Mouse (Mus musculus) lung, adult 2 months (tissue): ENCODE results near the gene Tceanc. TPM values are rescaled to one million over a fixed set of nuclear protein-coding genes. Genes with fewer than 3 reads are reported as not detected.

Experiments
- DNase-seq: peaks from one replicate; pipeline ENCODE4 v3.0.0; 2022
- H3K4me1 ChIP-seq: fragments of 200-500 bp; 2 replicates; pipeline ENCODE4 v1.6.1; 2011; ENCODE audit warnings: low read length; ENCODE audit not compliant: control insufficient read depth, insufficient read depth
- H3K4me3 ChIP-seq: fragments of 200-500 bp; replicated peaks from 2 replicates; pipeline ENCODE3; 2011; ENCODE audit warnings: low read depth, mild to moderate bottlenecking, control low read depth, low read length; ENCODE audit errors: extremely low read depth
- CTCF ChIP-seq: fragments of 200-500 bp; IDR thresholded peaks from 2 replicates; pipeline ENCODE4 v1.5.1; 2011; ENCODE audit warnings: mild to moderate bottlenecking, low read length, control low read depth; ENCODE audit not compliant: insufficient read depth
- POLR2A ChIP-seq: fragments of 200-500 bp; IDR thresholded peaks from 2 replicates; pipeline ENCODE4 v1.6.1; 2011; ENCODE audit warnings: low read depth, mild to moderate bottlenecking, control low read depth, low read length, borderline replicate concordance; ENCODE audit errors: extremely low read depth
- WGBS: fragments of 180-500 bp; shearing (Covaris S2); methylation state at CpG from one replicate; pipeline ENCODE4 v1.1.7; 2018; 5-methylcytosine and 5-hydroxymethylcytosine counted together
- polyA plus RNA-seq: library from polyadenylated mRNA; depleted of rRNA; stranded (reverse); fragments of >200 nt; gene quantifications from 2 replicates; pipeline ENCODE4 v1.2.3, GENCODE M21; 2012; rRNA removed

Tceanc gene
- polyA plus RNA-seq, 1 experiment = 1.4 TPM

DNA sequence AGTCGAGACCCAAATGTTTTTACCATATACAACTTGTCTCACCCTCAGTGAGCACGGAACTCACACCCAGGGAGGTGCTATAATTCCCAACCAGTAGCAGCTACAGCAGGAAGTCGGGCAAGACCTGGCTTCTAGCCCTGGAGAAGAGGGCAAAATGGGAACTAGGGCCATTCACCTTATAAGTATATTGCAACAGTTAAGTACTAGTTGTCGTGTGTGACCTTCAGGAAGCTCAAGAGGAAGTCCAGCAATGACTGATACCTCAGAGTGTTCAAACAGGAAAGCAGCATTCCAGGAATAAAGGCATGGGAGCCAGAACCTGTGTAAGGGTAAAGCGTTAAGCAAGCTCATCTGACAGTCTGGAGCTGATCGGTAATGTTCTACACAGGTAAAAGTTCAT lies 64.8 kb downstream of the Tceanc start:
- H3K4me3 ChIP-seq = no peak overlapping the region
- 53% methylated on average over 6 of the region's 6 CpGs for WGBS
- TF ChIP-seq POLR2A (no peak), CTCF (no peak)
- no peak for DNase-seq
- no peaks in the 10 kb centered on the region; the same call in 1 of the 2 replicates for H3K4me1 ChIP-seq

Other genes with a start within 250 kb of the Tceanc start
- gene Trappc2, start 78.0 kb downstream of the Tceanc start, polyA plus RNA-seq = 2.4 and 4.3 TPM in 2 replicates
- 1.2 and 1.8 TPM in 2 replicates for gene Ofd1, start 77.9 kb downstream of the Tceanc start, polyA plus RNA-seq
- gene Rab9, start 38.7 kb downstream of the Tceanc start, polyA plus RNA-seq = 6.1 and 10.3 TPM in 2 replicates
- gene Egfl6, start 67.2 kb upstream of the Tceanc start, polyA plus RNA-seq = 20.7 and 27.4 TPM in 2 replicates